Mouse (Mus musculus) left cerebral cortex, postnatal 10 days (tissue): Measurements from ENCODE around the gene Scamp1. TPM values are rescaled to one million over a fixed set of nuclear protein-coding genes. Genes with fewer than 3 reads are reported as not detected.
"Not testable (repeated sequence)": the region's sequence is repeated elsewhere in the genome, so short reads cannot be mapped to it uniquely, and the experiment has no call there.

Source experiments
- DNase-seq, 2 experiments: peaks; one replicate each; pipeline ENCODE4 v3.0.0; 2021 to 2022; ENCODE audit warnings: low spot score in 2 of 2, mixed read lengths in 1 of 2; ENCODE audit errors: extremely low spot score in 1 of 2
- intact Hi-C: fragments of 180-260 bp; cut with DNase I; formaldehyde crosslinking; loops from one replicate; pipeline ENCODE4 v1.15.1; 2025
- total RNA-seq, 2 experiments: library from RNA; stranded (reverse); gene quantifications; 2 replicates each; pipeline ENCODE4 v1.2.3; 2021

Scamp1 gene
- total RNA-seq = 100 to 1,000 TPM; 172 to 173 TPM

DNA sequence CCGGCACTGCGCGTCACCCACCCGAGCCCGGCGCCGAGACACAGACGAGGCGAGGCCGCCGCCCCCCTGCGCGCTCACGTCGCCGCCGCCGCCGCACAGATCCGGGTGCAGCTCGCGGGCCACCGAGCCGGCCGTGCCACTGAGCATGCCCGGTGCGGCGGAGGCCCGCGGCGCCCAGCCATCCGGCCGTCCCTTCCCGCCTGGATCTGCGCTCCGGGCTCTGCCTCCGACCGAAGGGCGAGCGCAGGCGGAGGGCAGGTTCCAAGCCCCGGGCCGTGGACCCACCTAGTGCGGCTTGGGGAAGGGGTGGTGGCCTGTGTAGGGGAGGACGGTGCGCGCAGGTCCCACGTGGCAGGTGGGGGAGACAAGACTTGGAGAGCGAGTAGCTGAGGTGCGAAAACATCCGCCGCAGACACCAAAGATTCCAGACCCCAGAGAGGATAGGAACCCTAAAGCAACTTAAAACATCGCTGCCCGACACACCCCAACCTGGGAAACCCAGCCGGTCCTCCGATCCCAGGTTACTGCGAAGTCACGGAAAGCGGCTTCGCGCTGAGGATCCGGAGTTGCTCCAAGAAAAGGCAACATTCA lies at the start of gene Scamp1:
Scamp1 (minus strand) TSS at position 577 of the 591 bp plus-strand sequence.
- peak; percentile 85 to 95 for DNase-seq
- intact Hi-C loops = loop anchor here (2.0 kb wide), 1 partner anchor 73 kb away; the partner anchor contains the start of gene Ap3b1

DNA sequence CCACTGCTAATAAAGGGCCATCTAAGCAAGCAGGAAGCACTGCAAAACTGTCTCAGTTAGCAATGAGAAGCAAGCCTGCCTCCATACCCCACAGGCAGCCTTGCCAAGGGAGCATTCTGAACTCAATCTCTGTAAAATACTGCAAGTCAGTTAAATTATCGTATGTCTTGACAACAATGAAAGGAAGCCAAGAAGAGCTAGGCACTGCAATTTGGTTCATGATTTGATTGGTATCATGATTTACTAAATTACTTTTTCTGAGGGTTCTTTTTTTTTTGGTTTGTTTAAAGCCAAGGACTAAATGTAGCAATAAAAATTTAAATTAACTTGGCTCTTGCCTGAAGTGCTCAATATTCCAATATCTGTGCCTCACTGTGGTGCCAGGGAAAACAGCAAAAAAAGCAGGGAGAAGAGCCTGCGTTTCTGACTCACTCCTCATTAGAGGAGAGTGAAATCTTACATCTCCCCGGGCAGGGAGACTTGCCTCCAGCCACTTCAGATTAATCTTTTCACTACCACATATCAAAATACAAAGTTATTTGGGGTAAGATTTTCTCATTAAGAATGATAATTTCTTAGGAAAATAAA lies 44.8 kb upstream of the Scamp1 start:
- no peak for DNase-seq
- intact Hi-C loops = loop anchor here (10.0 kb wide), 1 partner anchor 276 kb away; the partner anchor contains the start of gene Lhfpl2

DNA sequence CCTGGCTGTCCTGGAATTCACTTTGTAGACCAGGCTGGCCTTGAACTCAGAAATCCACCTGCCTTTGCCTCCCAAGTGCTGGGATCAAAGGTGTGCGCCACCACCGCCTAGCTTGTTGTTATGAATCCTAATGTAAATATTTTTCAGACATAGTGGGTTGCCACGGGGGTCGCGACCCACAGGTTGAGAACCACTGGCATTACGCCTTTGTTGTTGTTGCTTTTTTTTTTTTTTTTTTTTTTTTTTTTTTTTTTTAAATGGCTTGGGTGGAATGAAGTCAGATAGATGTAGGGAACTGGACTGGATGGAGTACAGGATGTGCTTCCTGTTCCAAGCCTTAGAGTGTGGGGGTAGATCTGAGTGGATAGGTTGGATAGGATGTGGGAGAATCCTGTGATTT lies 43.3 kb upstream of the Scamp1 start:
- intact Hi-C loops, DNase-seq: not testable (repeated sequence)

DNA sequence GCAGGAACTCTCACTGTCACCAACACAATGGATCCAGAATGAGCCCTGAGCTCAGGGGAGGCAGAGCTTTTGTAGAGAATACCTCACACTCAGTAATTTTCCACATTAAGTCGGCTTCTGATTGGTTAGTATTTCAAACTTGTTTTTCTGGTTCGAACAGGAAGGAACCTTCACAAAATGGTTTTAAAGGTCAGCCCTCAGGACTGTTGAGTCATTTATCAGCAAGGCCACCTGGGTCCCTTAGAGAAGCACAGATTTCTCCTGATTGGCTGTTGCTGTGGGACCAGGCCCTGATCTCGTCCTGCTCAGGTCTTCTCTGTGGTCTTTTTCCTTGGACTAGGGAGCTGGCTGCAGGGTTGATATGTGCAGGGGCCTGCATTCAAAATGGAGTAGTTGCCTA lies 42.4 kb upstream of the Scamp1 start:
- DNase-seq = no peak
- intact Hi-C loops = no loop called here

DNA sequence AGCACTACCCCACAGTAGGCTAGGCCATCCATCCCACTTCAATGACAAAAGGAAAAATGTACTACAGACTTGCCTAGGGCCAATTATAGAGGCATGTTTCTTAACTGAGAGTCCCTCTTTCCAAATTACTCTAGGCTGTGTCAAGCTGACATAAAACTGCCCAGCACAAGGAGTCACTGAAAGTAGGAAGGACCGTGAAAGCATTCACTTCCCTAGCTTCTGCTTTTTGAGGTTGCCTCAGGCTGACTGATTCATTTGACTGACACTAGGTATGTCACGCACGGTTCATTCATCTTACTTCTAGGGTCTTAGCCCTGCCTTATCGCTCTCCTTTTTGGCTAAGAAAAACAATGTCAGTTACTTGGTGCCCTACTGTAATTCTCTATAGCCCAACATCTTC lies 36.8 kb upstream of the Scamp1 start:
- intact Hi-C loops = no loop called here

DNA sequence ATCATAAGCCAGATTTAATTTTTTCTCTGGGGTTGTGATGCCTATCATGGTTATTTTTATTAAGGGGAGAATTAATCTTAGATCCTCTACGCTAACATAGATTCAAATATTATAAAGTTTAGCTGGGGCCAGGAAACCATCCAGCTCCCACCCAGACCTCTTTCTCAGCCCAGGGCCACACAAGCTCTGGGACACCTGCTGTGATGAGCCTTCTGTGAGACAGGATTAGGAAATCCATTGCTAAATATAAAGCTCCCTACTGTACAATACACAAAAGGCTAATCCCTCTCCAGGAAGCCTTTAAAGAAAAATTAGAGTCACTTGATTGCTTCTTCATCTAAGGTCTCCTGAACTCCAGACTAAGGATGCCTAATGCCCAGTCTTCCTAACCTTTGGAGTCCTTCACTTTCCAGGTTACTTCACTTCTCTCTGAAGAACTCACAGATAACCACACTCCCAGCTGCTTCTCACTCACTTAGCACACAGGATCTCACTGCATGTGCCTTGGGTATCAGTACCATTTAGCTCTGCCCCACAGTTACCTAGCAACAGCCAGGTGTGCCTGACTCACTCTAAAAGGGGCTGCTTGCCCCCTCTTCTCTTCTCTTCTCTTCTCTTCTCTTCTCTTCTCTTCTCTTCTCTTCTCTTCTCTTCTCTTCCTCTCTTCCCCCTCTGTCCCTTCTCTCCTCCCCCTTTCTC lies 35.6 kb upstream of the Scamp1 start:
- peak in 1 of 2 experiments; percentile 28 for DNase-seq
- intact Hi-C loops = no loop called here

More for the DNA sequence above, 36.8 kb upstream of the Scamp1 start:
- DNase-seq = no peak

DNA sequence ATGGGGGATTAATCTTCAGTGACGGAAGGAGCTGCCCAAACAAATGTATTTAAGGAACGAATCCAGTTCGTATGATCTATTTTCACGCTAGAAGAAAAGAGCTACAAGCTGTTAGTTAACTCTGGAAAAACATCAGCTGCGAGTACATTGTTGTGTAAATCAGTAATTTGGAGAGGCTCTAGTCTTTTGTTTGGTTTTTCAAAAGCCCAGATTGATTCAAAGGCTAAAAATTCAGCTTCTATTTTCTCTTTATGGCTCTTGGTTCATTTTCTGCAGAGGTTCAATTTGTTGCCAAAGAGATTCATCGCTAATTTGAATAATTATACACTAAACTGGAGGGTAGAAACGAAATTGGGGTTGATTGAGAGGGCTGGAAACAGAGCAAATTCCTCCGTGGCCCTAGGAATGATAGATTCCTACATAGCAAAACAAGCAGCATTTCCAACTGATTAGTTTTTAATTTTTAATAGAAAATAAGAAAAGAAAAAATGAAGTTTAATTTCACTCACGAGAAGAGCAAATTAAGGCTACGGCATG lies 31.4 kb upstream of the Scamp1 start:
- intact Hi-C loops = no loop called here
- no peak for DNase-seq

DNA sequence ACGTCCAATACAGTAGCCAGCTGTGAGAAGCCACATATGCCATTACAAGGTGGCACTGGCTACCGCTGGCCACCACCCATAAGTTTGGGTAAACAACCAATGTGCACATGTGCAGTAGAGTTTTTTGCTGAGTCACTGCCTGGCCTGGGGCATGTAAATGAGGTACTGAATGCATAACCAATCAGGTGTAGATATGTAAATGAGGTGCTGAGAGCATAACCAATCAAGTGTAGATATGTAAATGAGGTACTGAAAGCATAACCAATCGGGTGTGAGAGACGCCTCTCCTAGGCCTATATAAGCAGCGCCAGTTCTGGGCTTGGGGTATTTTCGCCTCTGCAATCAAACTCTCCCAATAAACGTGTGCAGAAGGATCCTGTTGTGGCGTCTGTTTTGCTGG lies 27.2 kb upstream of the Scamp1 start:
- DNase-seq, intact Hi-C loops: not testable (repeated sequence)

DNA sequence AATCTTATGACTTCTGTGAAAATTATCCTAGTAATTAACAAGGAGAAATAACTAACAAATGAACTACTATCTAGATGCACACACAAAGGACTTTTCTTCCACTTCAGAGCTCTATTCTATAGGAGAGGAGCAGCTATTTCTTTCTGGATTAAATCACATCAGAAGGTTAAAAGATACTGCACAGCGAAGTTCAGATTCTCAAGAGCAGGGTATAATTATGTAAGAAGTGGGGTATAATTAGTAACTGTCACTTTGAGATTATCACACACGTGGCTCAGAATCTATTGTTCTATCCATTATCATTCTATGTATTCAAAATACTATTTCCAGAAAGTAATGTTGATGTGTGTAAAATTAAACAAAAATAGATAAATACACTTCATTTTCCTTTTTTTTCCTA lies 22.6 kb upstream of the Scamp1 start:
- intact Hi-C loops = no loop called here
- no peak for DNase-seq

DNA sequence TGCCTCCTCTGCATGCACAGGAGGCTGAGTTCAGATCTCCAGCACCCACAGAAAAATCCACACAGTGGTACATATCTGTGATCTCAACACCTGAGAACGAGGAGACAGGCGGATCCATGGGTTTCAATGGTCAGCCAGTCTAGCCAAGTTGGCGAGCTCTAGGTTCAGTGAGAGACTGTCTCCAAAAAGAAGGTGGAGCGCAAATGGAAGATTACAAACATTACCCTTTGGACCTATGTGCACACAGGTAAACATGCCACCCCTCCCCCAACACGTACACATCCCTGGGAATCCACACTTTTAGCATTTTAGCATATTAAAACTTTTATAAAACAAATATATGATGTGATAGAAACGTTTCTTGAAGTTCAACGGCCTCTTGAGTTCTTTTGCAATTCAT lies 21.9 kb upstream of the Scamp1 start:
- intact Hi-C loops = no loop called here
- DNase-seq = no peak

DNA sequence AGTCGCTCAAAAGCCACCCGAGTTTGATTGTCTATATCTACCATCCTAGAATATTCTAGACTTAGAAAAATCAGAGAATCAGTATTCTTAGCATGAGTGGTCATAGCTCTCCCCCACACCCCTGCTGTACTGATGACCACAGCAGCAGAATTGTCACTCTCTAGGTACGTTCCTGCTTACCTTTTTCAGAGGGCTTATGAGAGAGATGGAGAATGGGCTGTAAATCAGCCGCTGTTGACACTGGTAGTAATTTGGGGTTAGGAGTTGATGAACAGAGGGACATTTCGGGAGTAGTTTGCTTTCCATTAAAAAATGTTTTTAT lies 21.3 kb upstream of the Scamp1 start:
- intact Hi-C loops = no loop called here
- DNase-seq = no peak

DNA sequence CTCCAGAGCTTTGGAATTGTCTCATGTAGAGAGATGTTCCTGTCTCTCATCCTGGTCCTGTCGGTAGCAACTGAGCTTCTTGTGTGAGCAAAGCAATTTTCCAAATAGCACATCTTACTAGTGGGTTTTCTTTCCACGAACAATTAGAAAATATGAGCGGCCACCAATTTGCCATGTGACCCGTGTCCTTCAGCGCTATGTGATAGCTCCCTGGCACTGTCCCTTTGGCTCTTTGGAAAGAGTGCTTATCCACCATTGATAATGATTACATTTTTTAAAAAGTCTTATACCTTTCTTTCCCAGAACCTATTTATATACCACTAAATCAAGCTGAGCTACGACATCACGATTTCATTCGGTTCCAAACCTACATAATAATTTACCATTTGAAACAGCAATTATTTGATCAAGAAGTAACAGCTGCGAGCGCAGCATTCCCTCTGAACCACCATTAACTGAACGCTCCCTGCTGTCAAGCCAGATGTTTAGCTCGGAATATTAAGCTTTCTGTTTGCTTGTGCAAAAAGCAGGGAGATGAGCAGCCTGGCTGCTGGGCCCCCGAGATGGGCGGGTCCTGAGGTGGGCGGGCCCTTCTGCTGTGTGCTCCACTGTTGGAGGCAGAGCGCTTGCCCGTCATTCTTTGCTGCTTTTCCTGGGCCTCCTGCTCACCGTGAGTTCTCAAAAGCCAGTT lies 20.8 kb upstream of the Scamp1 start:
- intact Hi-C loops = no loop called here
- peak in 1 of 2 experiments; percentile 67 for DNase-seq

DNA sequence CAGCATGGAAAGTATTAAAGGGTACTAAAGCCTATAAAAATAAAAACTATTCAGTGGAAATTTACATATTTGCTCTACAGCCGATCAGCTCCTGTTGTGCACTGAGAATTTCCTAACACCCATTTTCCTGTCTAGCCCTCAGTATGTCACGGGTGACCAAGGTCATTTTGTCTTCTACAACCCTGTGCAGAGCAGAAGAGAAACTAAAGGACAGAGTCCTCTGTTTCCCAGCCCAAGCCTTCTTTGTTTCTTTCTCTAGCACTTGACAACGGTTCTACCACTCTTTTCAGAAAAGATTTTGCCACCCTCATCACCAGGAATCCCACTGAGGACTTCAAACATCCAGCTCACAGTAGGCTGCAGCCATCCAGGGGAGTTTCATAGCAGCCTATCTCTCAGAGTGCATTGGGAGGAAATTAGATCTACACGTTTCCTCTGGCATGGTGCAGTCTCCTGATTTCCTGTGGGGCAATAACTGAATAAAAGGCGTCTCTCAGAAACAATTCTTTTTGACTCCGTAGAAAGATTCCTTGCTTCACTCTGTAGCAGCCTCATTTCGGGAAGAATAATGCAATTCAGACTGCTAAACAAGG lies 15.4 kb upstream of the Scamp1 start:
- no peak for DNase-seq
- intact Hi-C loops = no loop called here

DNA sequence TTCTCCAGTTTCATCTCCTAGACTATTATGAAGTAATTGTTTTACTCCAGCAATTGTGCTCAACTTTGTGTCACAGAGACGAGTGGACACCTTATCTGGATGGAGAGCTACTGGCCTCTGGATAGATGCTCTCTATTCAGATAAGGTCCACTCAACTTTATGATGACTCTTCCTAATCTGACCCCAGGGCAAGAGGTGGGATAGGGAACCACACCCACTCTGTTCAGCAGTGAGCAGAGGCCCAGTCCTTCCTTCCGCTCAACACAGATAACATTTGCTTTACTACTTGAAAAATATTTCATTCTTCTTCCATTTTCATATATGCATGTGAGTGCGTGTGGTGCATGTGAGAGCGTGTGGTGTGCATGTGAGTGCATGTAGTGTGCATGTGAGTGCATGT lies 14.6 kb upstream of the Scamp1 start:
- intact Hi-C loops = no loop called here
- no peak for DNase-seq

DNA sequence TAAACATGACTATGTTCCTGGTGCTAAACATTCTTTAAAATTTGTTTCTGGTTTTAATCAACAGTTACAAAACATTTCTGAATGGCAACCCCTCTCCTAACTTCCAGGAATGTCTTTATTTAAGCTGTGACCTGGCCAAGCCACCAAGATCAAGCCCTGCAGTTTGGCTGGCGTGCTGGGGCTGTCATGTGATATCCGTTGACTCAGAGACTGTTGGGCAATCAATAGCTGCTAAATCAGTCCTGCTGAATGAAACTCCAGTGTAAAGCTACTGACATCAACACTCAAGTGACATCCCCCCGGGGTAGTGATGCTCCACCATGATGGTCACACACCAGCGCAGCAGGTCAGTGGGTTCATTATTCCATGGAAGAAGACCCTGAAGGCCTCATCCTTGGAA lies 12.7 kb upstream of the Scamp1 start:
- no peak for DNase-seq
- intact Hi-C loops = no loop called here

DNA sequence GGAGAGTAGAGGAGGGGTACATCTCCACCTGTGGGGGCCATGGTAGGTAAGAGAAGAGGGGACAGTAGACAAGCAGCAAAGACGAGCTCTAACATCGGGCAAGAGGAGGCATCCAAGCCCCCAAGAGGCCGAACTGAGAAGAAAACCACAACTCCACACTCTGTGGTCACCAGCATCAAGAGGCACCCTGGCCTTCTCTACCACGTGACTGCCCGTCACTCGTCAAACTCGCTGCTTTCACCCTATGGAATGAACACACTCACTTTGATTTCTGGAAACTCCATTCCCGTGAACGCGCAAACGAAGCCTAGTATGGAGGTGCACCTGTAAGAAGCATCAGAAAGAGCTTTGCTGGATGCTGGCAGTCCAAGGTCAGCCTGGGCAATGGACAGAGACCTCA lies 10.7 kb upstream of the Scamp1 start:
- no peak for DNase-seq
- intact Hi-C loops = no loop called here

DNA sequence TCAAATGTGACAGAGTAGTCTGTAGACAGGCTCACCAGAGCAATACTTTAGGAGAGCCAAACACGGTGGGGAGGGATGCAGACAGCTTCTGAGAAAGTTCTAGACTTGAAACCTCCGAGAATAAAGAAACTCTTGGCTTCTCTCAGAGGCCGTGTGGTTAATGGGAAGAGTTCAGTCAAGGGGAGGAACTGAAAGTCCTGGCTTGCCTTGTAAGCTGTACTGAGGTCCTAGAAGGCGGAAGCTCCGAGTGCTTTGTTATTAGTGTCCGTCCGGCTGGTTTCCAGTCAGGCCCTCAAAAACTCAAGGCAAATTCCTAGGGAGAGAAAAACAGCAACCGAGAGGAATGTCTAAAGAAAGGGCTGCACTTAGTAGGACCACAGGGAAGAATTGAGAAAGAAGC lies 10.3 kb upstream of the Scamp1 start:
- DNase-seq = no peak

DNA sequence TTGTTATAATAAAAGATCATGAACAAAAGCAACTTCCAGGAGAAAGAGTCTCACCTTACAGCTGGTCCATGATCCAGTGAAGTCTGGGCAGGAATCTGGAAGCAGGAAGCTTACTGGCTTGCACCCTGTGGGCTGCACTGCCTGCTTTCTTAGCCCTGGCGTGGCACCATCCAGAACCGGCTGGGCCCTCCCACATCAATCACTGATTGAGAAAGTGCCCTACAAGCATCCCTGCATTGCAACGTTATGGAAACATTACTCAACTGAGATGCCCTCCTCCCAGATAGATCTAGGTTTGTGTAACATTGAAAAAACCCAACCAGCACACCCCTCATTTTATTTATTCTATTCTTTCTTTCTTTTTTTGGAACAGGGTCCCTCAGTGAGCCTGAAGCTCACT lies 9.2 kb upstream of the Scamp1 start:
- intact Hi-C loops = no loop called here
- DNase-seq = no peak

More for the DNA sequence above, 10.3 kb upstream of the Scamp1 start:
- intact Hi-C loops = no loop called here

DNA sequence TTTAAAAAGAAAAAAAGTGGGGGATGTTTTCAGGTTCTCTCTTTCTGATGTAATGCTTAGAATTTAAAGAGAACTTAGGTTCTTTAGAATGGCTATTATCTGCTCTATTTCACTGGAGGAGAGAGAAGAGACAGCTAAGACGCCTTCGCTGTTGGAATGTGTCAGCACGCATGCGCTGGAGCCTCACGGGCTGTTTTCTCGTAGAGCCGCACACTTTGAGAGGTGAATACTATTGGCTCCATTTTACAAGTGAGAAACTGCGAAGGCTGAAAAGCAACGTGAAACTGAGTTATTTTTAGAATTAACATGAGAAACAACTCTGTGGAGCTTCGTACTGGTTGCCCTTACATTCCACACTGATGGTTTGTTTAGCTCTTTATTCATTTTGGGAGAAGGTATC lies 8.3 kb upstream of the Scamp1 start:
- intact Hi-C loops = no loop called here
- DNase-seq = no peak
